Mouse (Mus musculus) CH12.LX (cell line): Measurements from ENCODE around the gene Phf5a. TPM values are rescaled to one million over a fixed set of nuclear protein-coding genes. Genes with fewer than 3 reads are reported as not detected.

ENCODE experiments used
- DNase-seq: peaks from one replicate; pipeline ENCODE4 v3.0.0-alpha.2; 2013; ENCODE audit errors: extremely low read depth
- H3K27ac ChIP-seq: 2 replicates; pipeline ENCODE4 v1.5.1; 2012; ENCODE audit warnings: low read depth, mild to moderate bottlenecking, control low read depth, moderate library complexity; ENCODE audit not compliant: insufficient read depth
- H3K27me3 ChIP-seq: replicated peaks from 2 replicates; pipeline ENCODE3; 2012; ENCODE audit warnings: inconsistent platforms
- H3K36me3 ChIP-seq, 2 experiments: replicated peaks in 1 of 2; 2 replicates each; pipeline versions ENCODE3 to v1.6.1; 2012; ENCODE audit warnings: inconsistent platforms in 1 of 2, low read length in 1 of 2, mild to moderate bottlenecking in 1 of 2, mixed read lengths in 1 of 2, moderate library complexity in 1 of 2; ENCODE audit not compliant: control insufficient read depth in 1 of 2, insufficient read depth in 1 of 2
- H3K4me1 ChIP-seq, 2 experiments: 2 replicates each; pipeline ENCODE4 v1.6.1; 2012; ENCODE audit warnings: inconsistent platforms in 1 of 2, moderate library complexity in 1 of 2; ENCODE audit not compliant: insufficient read depth in 2 of 2, control insufficient read depth in 1 of 2
- H3K4me2 ChIP-seq: 2 replicates; pipeline ENCODE4 v1.6.1; 2012; ENCODE audit warnings: low read depth, mild to moderate bottlenecking, control low read depth; ENCODE audit not compliant: poor library complexity, insufficient read depth, severe bottlenecking
- H3K4me3 ChIP-seq, 3 experiments: fragments of 150-350 bp in 1 of 3; sonication (generic) in 1 of 3; replicated peaks in 1 of 3; 2 replicates each; pipeline versions ENCODE3 to v1.5.1; 2011 to 2012; ENCODE audit warnings: low read depth in 2 of 3, low read length in 2 of 3, mild to moderate bottlenecking in 2 of 3, moderate library complexity in 2 of 3, control low read depth in 1 of 3, improper control_type of control experiment in 1 of 3, inconsistent platforms in 1 of 3, mixed read lengths in 1 of 3; ENCODE audit not compliant: poor library complexity in 1 of 3
- H3K79me2 ChIP-seq: replicated peaks from 2 replicates; pipeline ENCODE4 v1.6.1; 2012; ENCODE audit warnings: mild to moderate bottlenecking, moderate library complexity; ENCODE audit not compliant: control insufficient read depth, poor library complexity, insufficient read depth, severe bottlenecking; ENCODE audit errors: extremely low read depth
- H3K9ac ChIP-seq: 2 replicates; pipeline ENCODE4 v1.6.1; 2012; ENCODE audit warnings: low read depth, mild to moderate bottlenecking, control low read depth, moderate library complexity; ENCODE audit not compliant: insufficient read depth
- H3K9me3 ChIP-seq: replicated peaks from 2 replicates; pipeline ENCODE3; 2012; ENCODE audit warnings: low read length, inconsistent platforms, mixed read lengths
- CHD1 ChIP-seq: IDR thresholded peaks from 2 replicates; pipeline ENCODE4 v1.6.1; 2012; ENCODE audit warnings: low read depth, low read length, improper control_type of control experiment, inconsistent platforms
- JUN ChIP-seq: IDR thresholded peaks from 2 replicates; pipeline ENCODE4 v1.6.1; 2011; ENCODE audit warnings: low read depth, mild to moderate bottlenecking, low read length, improper control_type of control experiment, moderate library complexity; ENCODE audit not compliant: insufficient read depth
- JUND ChIP-seq: conservative IDR thresholded peaks from 2 replicates; pipeline ENCODE4 v1.6.1; 2011; ENCODE audit warnings: low read depth, low read length, improper control_type of control experiment
- KAT2A ChIP-seq: IDR thresholded peaks from 2 replicates; pipeline ENCODE4 v1.6.1; 2012; ENCODE audit warnings: low read length, improper control_type of control experiment, inconsistent platforms; ENCODE audit not compliant: insufficient replicate concordance
- MAZ ChIP-seq: IDR thresholded peaks from 2 replicates; pipeline ENCODE4 v1.6.1; 2012; ENCODE audit warnings: low read depth, mild to moderate bottlenecking, inconsistent platforms, low read length, improper control_type of control experiment, moderate library complexity
- MEF2A ChIP-seq: IDR thresholded peaks from 2 replicates; pipeline ENCODE4 v1.6.1; 2014; ENCODE audit warnings: low read depth, mild to moderate bottlenecking, inconsistent platforms, low read length, improper control_type of control experiment, borderline replicate concordance
- MXI1 ChIP-seq: IDR thresholded peaks from 2 replicates; pipeline ENCODE4 v1.6.1; 2011; ENCODE audit warnings: mild to moderate bottlenecking, low read depth, low read length, improper control_type of control experiment
- NRF1 ChIP-seq: IDR thresholded peaks from 2 replicates; pipeline ENCODE4 v1.6.1; 2014; ENCODE audit warnings: low read depth, mild to moderate bottlenecking, inconsistent platforms, low read length, improper control_type of control experiment, moderate library complexity
- PAX5 ChIP-seq: IDR thresholded peaks from 2 replicates; pipeline ENCODE4 v1.6.1; 2012; ENCODE audit warnings: low read length, inconsistent platforms, mixed read lengths
- POLR2A ChIP-seq: IDR thresholded peaks from 2 replicates; pipeline ENCODE4 v1.6.1; 2011; ENCODE audit warnings: low read depth, mild to moderate bottlenecking, improper control_type of control experiment, low read length
- RCOR1 ChIP-seq: conservative IDR thresholded peaks from 2 replicates; pipeline ENCODE4 v1.6.1; 2012; ENCODE audit warnings: low read depth, mild to moderate bottlenecking, inconsistent platforms, low read length, improper control_type of control experiment
- SIN3A ChIP-seq: IDR thresholded peaks from 2 replicates; pipeline ENCODE4 v1.6.1; 2012; ENCODE audit warnings: low read length, improper control_type of control experiment, inconsistent platforms
- TBP ChIP-seq: conservative IDR thresholded peaks from 2 replicates; pipeline ENCODE4 v1.6.1; 2011; ENCODE audit warnings: low read depth, low read length, improper control_type of control experiment
- TCF12 ChIP-seq: IDR thresholded peaks from 2 replicates; pipeline ENCODE4 v1.6.1; 2014; ENCODE audit warnings: low read depth, mild to moderate bottlenecking, inconsistent platforms, low read length, improper control_type of control experiment
- USF1 ChIP-seq: IDR thresholded peaks from 2 replicates; pipeline ENCODE4 v1.6.1; 2014; ENCODE audit warnings: low read depth, mild to moderate bottlenecking, inconsistent platforms, low read length, improper control_type of control experiment
- dilution Hi-C: fragments of 300-500 bp; cut with MboI; formaldehyde crosslinking; loops from 2 replicates; pipeline ENCODE4 v1.14.3; 2020; ENCODE audit warnings: low sequenced_read_pairs; ENCODE audit not compliant: extremely low pct_unique_long_range_greater_than_20kb, extremely low pct_ligation_motif_present
- in situ Hi-C: fragments of 300-500 bp; cut with MboI; formaldehyde crosslinking; loops from 3 replicates; pipeline ENCODE4 v1.14.3; 2019; ENCODE audit warnings: low sequenced_read_pairs, low pct_ligation_motif_present, low pct_unique_long_range_greater_than_20kb, mixed read lengths
- polyA plus RNA-seq: library from polyadenylated mRNA; unstranded; fragments of >175 nt; gene quantifications from 2 replicates; pipeline ENCODE4 v1.2.1, GENCODE M21; 2012; ENCODE audit warnings: low read depth; ENCODE audit not compliant: insufficient read length
- total RNA-seq, 2 experiments: library from RNA; depleted of rRNA; stranded (reverse); fragments of 300-350 nt in 1 of 2; fragments of >200 nt in 1 of 2; gene quantifications; 2 replicates each; pipeline ENCODE4 v1.2.3; 2012 to 2014

The Phf5a gene
- total and polyA plus RNA-seq, 3 experiments: 86.3 to 177 (median 116) TPM

GRCm38 (mm10) chr15:81836966-81837920, 34.5 kb downstream of the Phf5a start:
- Histone ChIP-seq H3K27me3 (no peaks in the 10 kb centered on the region), H3K4me2 (no peak overlapping the region), H3K4me1 (peaks cover 6 to 30% of the 10 kb centered on the region in 2 experiments; a peak in 3 of 4 replicates), H3K79me2 (no peaks in the 10 kb centered on the region), H3K27ac (no peak overlapping the region), H3K4me3 (no peak overlapping the region), H3K9me3 (no peaks in the 10 kb centered on the region), H3K36me3 (no peaks in the 10 kb centered on the region)
- dilution Hi-C loops: no loop called here
- no peak for DNase-seq
- TF ChIP-seq NRF1: no peak
- no peak for TF ChIP-seq POLR2A
- no peak for TF ChIP-seq TCF12
- TF ChIP-seq MEF2A: no peak
- TF ChIP-seq JUND: no peak
- no peak for TF ChIP-seq JUN
- no peak for TF ChIP-seq MXI1
- no peak for TF ChIP-seq SIN3A
- TF ChIP-seq, all 38 proteins: peak for 0
- in situ Hi-C loops: no loop called here
- H3K9ac ChIP-seq: no peak overlapping the region

- TF ChIP-seq MAZ (no peak), RCOR1 (no peak), KAT2A (no peak), PAX5 (no peak), TBP (no peak), MEF2A (no peak), USF1 (no peak), CHD1 (no peak)
- no peak overlapping the region for H3K4me2 ChIP-seq
- H3K4me1 ChIP-seq: peaks cover 8 to 33% of the 10 kb centered on the region in 2 experiments; a peak in 3 of 4 replicates
- H3K79me2 ChIP-seq: no peaks in the 10 kb centered on the region
- no peaks in the 10 kb centered on the region for H3K9me3 ChIP-seq
- no peaks in the 10 kb centered on the region for H3K27me3 ChIP-seq
- no peak overlapping the region for H3K27ac ChIP-seq
- dilution Hi-C loops: no loop called here
- no peak overlapping the region for H3K9ac ChIP-seq
- no peaks in the 10 kb centered on the region for H3K36me3 ChIP-seq
- H3K4me3 ChIP-seq: no peak overlapping the region
- in situ Hi-C loops: no loop called here
- DNase-seq: no peak
Measured at GRCm38 (mm10) chr15:81836124-81836821, 35.4 kb downstream of the Phf5a start.
